Mouse (Mus musculus) lung, adult 18-20 months (tissue): ENCODE results near the gene Adgre5.
A peak's percentile ranks its signal among the peaks of the same experiment; 100 is the strongest.

Source experiments
- DNase-seq, 2 experiments: peaks; one replicate each; pipeline ENCODE4 v3.0.0; 2022; ENCODE audit warnings: mixed read lengths in 2 of 2

Gene Adgre5

GRCm38 (mm10) chr8:83749265-83749664 lies 8.1 kb upstream of the Adgre5 start:
- no peak for DNase-seq

GRCm38 (mm10) chr8:83748708-83749107 lies 7.6 kb upstream of the Adgre5 start:
- peak; percentile 78 to 79 for DNase-seq

- DNase-seq: peak; percentile 88 to 90
These were observed 6.7 kb upstream of the Adgre5 start for GRCm38 (mm10) chr8:83747661-83748346.

- no peak for DNase-seq
These were observed 2.9 kb upstream of the Adgre5 start for GRCm38 (mm10) chr8:83744070-83744469.

GRCm38 (mm10) chr8:83742968-83743367 lies 1.8 kb upstream of the Adgre5 start:
- DNase-seq: no peak

- peak; percentile 73 to 80 for DNase-seq
These were observed 926 bp upstream of the Adgre5 start for GRCm38 (mm10) chr8:83741849-83742655.

- DNase-seq: no peak
These were observed 545 bp downstream of the Adgre5 start for GRCm38 (mm10) chr8:83740586-83740975.

GRCm38 (mm10) chr8:83739711-83740468 lies 1.2 kb downstream of the Adgre5 start:
- peak; percentile 69 to 73 for DNase-seq

GRCm38 (mm10) chr8:83738949-83739710 lies 2.0 kb downstream of the Adgre5 start:
- no peak for DNase-seq

GRCm38 (mm10) chr8:83737852-83738562 lies 3.1 kb downstream of the Adgre5 start:
- DNase-seq: peak; percentile 73 to 78

GRCm38 (mm10) chr8:83737346-83737745 lies 3.8 kb downstream of the Adgre5 start:
- no peak for DNase-seq

GRCm38 (mm10) chr8:83736681-83737080 lies 4.4 kb downstream of the Adgre5 start:
- DNase-seq: peak; percentile 53 to 57

GRCm38 (mm10) chr8:83732919-83733318 lies 8.2 kb downstream of the Adgre5 start:
- no peak for DNase-seq

- DNase-seq: no peak
These were observed 9.2 kb downstream of the Adgre5 start for GRCm38 (mm10) chr8:83731906-83732305.

- DNase-seq: no peak
These were observed 11.9 kb downstream of the Adgre5 start for GRCm38 (mm10) chr8:83729009-83729807.

- DNase-seq: no peak
These were observed 15.5 kb downstream of the Adgre5 start for GRCm38 (mm10) chr8:83725521-83726102.

GRCm38 (mm10) chr8:83724697-83725482 lies 16.2 kb downstream of the Adgre5 start:
- DNase-seq: peak; percentile 83 to 89

- DNase-seq: no peak
These were observed 17.6 kb downstream of the Adgre5 start for GRCm38 (mm10) chr8:83723447-83724083.

- no peak for DNase-seq
These were observed 18.5 kb downstream of the Adgre5 start for GRCm38 (mm10) chr8:83722631-83723030.
